Mouse (Mus musculus): ENCODE results near the gene Olfr1271. TPM values are rescaled to one million over a fixed set of nuclear protein-coding genes. Genes with fewer than 3 reads are reported as not detected.
"Not testable (repeated sequence)": the region's sequence is repeated elsewhere in the genome, so short reads cannot be mapped to it uniquely, and the experiment has no call there.

Olfr1271 gene
- not detected for total RNA-seq (2021)

- intact Hi-C loops (cut with DNase I) = no loop called here
- no peak for DNase-seq (ENCODE audit: extremely low spot score in 1 of 2, low spot score in 2 of 2)
Observed at GRCm38 (mm10) chr2:90270932-90271331, at the start of gene Olfr1271. Olfr1271 (minus strand) TSS chr2:90271032.

- intact Hi-C loops (cut with DNase I) = no loop called here
- no peak for DNase-seq (ENCODE audit: extremely low spot score in 1 of 2, low spot score in 2 of 2)
Observed at GRCm38 (mm10) chr2:90292741-90293140, 21.9 kb upstream of the Olfr1271 start, which contains the start of gene Olfr1272. Olfr1272 (minus strand) TSS chr2:90292841.

GRCm38 (mm10) chr2:90257492-90257891 is 13.3 kb downstream of the Olfr1271 start, which contains the start of gene Olfr142:
Olfr142 (minus strand) TSS chr2:90257592.
- DNase-seq (ENCODE audit: extremely low spot score in 1 of 2, low spot score in 2 of 2) = no peak
- intact Hi-C loops (cut with DNase I) = no loop called here

GRCm38 (mm10) chr2:90224393-90224792 is 46.4 kb downstream of the Olfr1271 start, which contains the start of gene Olfr1506:
Olfr1506 (minus strand) TSS chr2:90224493.
- DNase-seq (ENCODE audit: extremely low spot score in 1 of 2, low spot score in 2 of 2); intact Hi-C loops (cut with DNase I): not testable (repeated sequence)

Other genes with a start within 250 kb of the Olfr1271 start
- gene Olfr1264, start 245.5 kb downstream of the Olfr1271 start, total RNA-seq (2021) = not detected
- under 1 TPM in 1 of 2 experiments, not detected in 1; 0.08 TPM for gene Olfr1265, start 235.7 kb downstream of the Olfr1271 start, total RNA-seq (2021)
- not detected for gene Olfr140, start 207.4 kb downstream of the Olfr1271 start, total RNA-seq (2021)
- not detected for gene Olfr1269, start 149.6 kb downstream of the Olfr1271 start, total RNA-seq (2021)
- not detected for gene Olfr32, start 128.7 kb downstream of the Olfr1271 start, total RNA-seq (2021)
- gene Olfr1270, start 117.9 kb downstream of the Olfr1271 start, total RNA-seq (2021) = not detected
- under 1 TPM in 1 of 2 experiments, not detected in 1; 0.17 TPM for gene Olfr1506, start 46.5 kb downstream of the Olfr1271 start, total RNA-seq (2021)
- not detected for gene Olfr142, start 13.4 kb downstream of the Olfr1271 start, total RNA-seq (2021)
- gene Olfr1272, start 21.8 kb upstream of the Olfr1271 start, total RNA-seq (2021) = not detected
- gene Gm13769, start 51.2 kb upstream of the Olfr1271 start, total RNA-seq (2021) = not detected
- gene Olfr1274-ps, start 127.7 kb upstream of the Olfr1271 start, total RNA-seq (2021) = not detected

Data from left cerebral cortex, postnatal 10 days (tissue).